Mouse (Mus musculus) liver, embryonic 15.5 days (tissue): ENCODE measurements around the gene Rusc2. TPM values are rescaled to one million over a fixed set of nuclear protein-coding genes. Genes with fewer than 3 reads are reported as not detected.

Source experiments
- ATAC-seq: fragments of 200-750 bp; cut with Nextera tagmentation; 2 replicates; pipeline ENCODE4 v1.8.0; 2017; ENCODE audit warnings: moderate number of reproducible peaks, mild to moderate bottlenecking, moderate library complexity; ENCODE audit not compliant: insufficient read depth
- H3K27ac ChIP-seq: fragments of 300-500 bp; sonication (generic); replicated peaks from 2 replicates; pipeline ENCODE4 v1.5.1; 2015; ENCODE audit warnings: mild to moderate bottlenecking, inconsistent platforms
- H3K27me3 ChIP-seq: fragments of 300-500 bp; sonication (generic); 2 replicates; pipeline ENCODE4 v1.6.1; 2015; ENCODE audit warnings: mild to moderate bottlenecking, inconsistent platforms
- H3K36me3 ChIP-seq: fragments of 300-500 bp; sonication (generic); replicated peaks from 2 replicates; pipeline ENCODE4 v1.6.1; 2015; ENCODE audit warnings: moderate library complexity, mild to moderate bottlenecking, inconsistent platforms
- H3K4me1 ChIP-seq: fragments of 300-500 bp; sonication (generic); replicated peaks from 2 replicates; pipeline ENCODE4 v1.6.1; 2015; ENCODE audit warnings: inconsistent platforms
- H3K4me2 ChIP-seq: fragments of 300-500 bp; sonication (generic); 2 replicates; pipeline ENCODE4 v1.6.1; 2015; ENCODE audit warnings: moderate library complexity, mild to moderate bottlenecking, inconsistent platforms
- H3K4me3 ChIP-seq: fragments of 300-500 bp; sonication (generic); replicated peaks from 2 replicates; pipeline ENCODE4 v1.5.1; 2015; ENCODE audit warnings: mild to moderate bottlenecking, inconsistent platforms
- H3K9ac ChIP-seq: fragments of 300-500 bp; sonication (generic); 2 replicates; pipeline ENCODE4 v1.6.1; 2015; ENCODE audit warnings: moderate library complexity, mild to moderate bottlenecking, inconsistent platforms
- H3K9me3 ChIP-seq: fragments of 300-500 bp; sonication (generic); replicated peaks from 2 replicates; pipeline ENCODE4 v1.6.1; 2016; ENCODE audit warnings: inconsistent platforms
- WGBS: fragments of 180-500 bp; shearing (Covaris S2); methylation state at CpG from one replicate; pipeline ENCODE4 v1.1.7; 2015; ENCODE audit warnings: mixed read lengths; ENCODE audit not compliant: insufficient replicate concordance; 5-methylcytosine and 5-hydroxymethylcytosine counted together
- polyA plus RNA-seq: library from polyadenylated mRNA; unstranded; fragments of >200 nt; fragmentation: Nextera tagmentation; extraction: Ambion mirVana; gene quantifications from 2 replicates; pipeline ENCODE4 v1.2.1, GENCODE M21; 2015

Gene Rusc2
- polyA plus RNA-seq, 1 experiment from 2014 or later: 1.4 TPM

- Histone ChIP-seq H3K27me3 (peaks cover 8% of the 10 kb centered on the region; the same call in 1 of the 2 replicates), H3K9ac (no peak overlapping the region), H3K9me3 (no peaks in the 10 kb centered on the region), H3K27ac (no peak overlapping the region), H3K4me2 (no peak overlapping the region), H3K4me3 (no peak overlapping the region), H3K4me1 (no peaks in the 10 kb centered on the region), H3K36me3 (no peaks in the 10 kb centered on the region)
- 44% methylated on average over 10 of the region's 10 CpGs for WGBS
- ATAC-seq: no peak
Observed at GRCm38 (mm10) chr4:43400976-43401375, 19.2 kb downstream of the Rusc2 start.

GRCm38 (mm10) chr4:43401486-43401885 lies 19.7 kb downstream of the Rusc2 start:
- H3K27me3 ChIP-seq: peaks cover 14% of the 10 kb centered on the region
- WGBS: 66% methylated on average over 10 of the region's 10 CpGs
- no peak for ATAC-seq
- no peak overlapping the region for H3K27ac ChIP-seq
- no peak overlapping the region for H3K9ac ChIP-seq
- H3K9me3 ChIP-seq: no peaks in the 10 kb centered on the region
- no peaks in the 10 kb centered on the region for H3K4me1 ChIP-seq
- H3K4me3 ChIP-seq: no peak overlapping the region
- no peak overlapping the region for H3K4me2 ChIP-seq
- no peaks in the 10 kb centered on the region for H3K36me3 ChIP-seq

- ATAC-seq: no peak
- no peak overlapping the region for H3K4me2 ChIP-seq
- H3K27me3 ChIP-seq: peaks cover 21% of the 10 kb centered on the region
- no peaks in the 10 kb centered on the region for H3K4me1 ChIP-seq
- no peaks in the 10 kb centered on the region for H3K36me3 ChIP-seq
- WGBS: 48% methylated on average over 9 of the region's 9 CpGs
- H3K9me3 ChIP-seq: no peaks in the 10 kb centered on the region
- H3K27ac ChIP-seq: no peak overlapping the region
- H3K4me3 ChIP-seq: no peak overlapping the region
- no peak overlapping the region for H3K9ac ChIP-seq
Observed at GRCm38 (mm10) chr4:43402212-43402611, 20.4 kb downstream of the Rusc2 start.

GRCm38 (mm10) chr4:43404697-43405096 lies 22.9 kb downstream of the Rusc2 start:
- WGBS: 70% methylated on average over 10 of the region's 10 CpGs
- no peak overlapping the region for H3K9ac ChIP-seq
- ATAC-seq: no peak

GRCm38 (mm10) chr4:43406162-43406971 lies 24.6 kb downstream of the Rusc2 start:
- H3K4me3 ChIP-seq: peak overlapping the region; percentile 20; the same call in 1 of the 2 replicates
- H3K4me2 ChIP-seq: peak overlapping the region; percentile 35
- peak; percentile 52; the same call in 1 of the 2 replicates for ATAC-seq
- H3K27me3 ChIP-seq: peaks cover 30% of the 10 kb centered on the region
- H3K36me3 ChIP-seq: no peaks in the 10 kb centered on the region
- no peak overlapping the region for H3K9ac ChIP-seq
- no peaks in the 10 kb centered on the region for H3K4me1 ChIP-seq
- 3% methylated on average over 28 of the region's 28 CpGs for WGBS
- H3K27ac ChIP-seq: no peak overlapping the region
- H3K9me3 ChIP-seq: no peaks in the 10 kb centered on the region

More at GRCm38 (mm10) chr4:43404697-43405096, 22.9 kb downstream of the Rusc2 start:
- Histone ChIP-seq H3K27ac (no peak overlapping the region), H3K27me3 (peaks cover 30% of the 10 kb centered on the region), H3K4me3 (no peak overlapping the region), H3K4me2 (no peak overlapping the region), H3K36me3 (no peaks in the 10 kb centered on the region), H3K4me1 (no peaks in the 10 kb centered on the region), H3K9me3 (no peaks in the 10 kb centered on the region)

- Histone ChIP-seq H3K4me2 (no peak overlapping the region), H3K27ac (no peak overlapping the region), H3K4me3 (no peak overlapping the region), H3K27me3 (peaks cover 30% of the 10 kb centered on the region), H3K9me3 (no peaks in the 10 kb centered on the region), H3K9ac (no peak overlapping the region), H3K4me1 (no peaks in the 10 kb centered on the region), H3K36me3 (no peaks in the 10 kb centered on the region)
- no peak for ATAC-seq
- 54% methylated on average over 12 of the region's 12 CpGs for WGBS
Observed at GRCm38 (mm10) chr4:43407071-43407920, 25.5 kb downstream of the Rusc2 start.

- Histone ChIP-seq H3K4me2 (no peak overlapping the region), H3K27ac (no peak overlapping the region), H3K27me3 (no peaks in the 10 kb centered on the region), H3K9me3 (no peaks in the 10 kb centered on the region), H3K4me1 (peaks cover 3% of the 10 kb centered on the region; the same call in 1 of the 2 replicates), H3K4me3 (no peak overlapping the region), H3K36me3 (no peaks in the 10 kb centered on the region), H3K9ac (no peak overlapping the region)
- WGBS: 76% methylated on average over 14 of the region's 14 CpGs
- no peak for ATAC-seq
Observed at GRCm38 (mm10) chr4:43414761-43415160, 33.0 kb downstream of the Rusc2 start.

- Histone ChIP-seq H3K36me3 (no peaks in the 10 kb centered on the region), H3K4me1 (peaks cover 8% of the 10 kb centered on the region; the same call in 1 of the 2 replicates), H3K27me3 (no peaks in the 10 kb centered on the region), H3K4me3 (no peak overlapping the region), H3K4me2 (no peak overlapping the region), H3K9me3 (no peaks in the 10 kb centered on the region), H3K9ac (no peak overlapping the region), H3K27ac (no peak overlapping the region)
- 77% methylated on average over 29 of the region's 29 CpGs for WGBS
- ATAC-seq: no peak
Observed at GRCm38 (mm10) chr4:43415221-43416070, 33.7 kb downstream of the Rusc2 start.

- no peak overlapping the region for H3K4me3 ChIP-seq
- ATAC-seq: no peak
Observed at GRCm38 (mm10) chr4:43416071-43416490, 34.3 kb downstream of the Rusc2 start.

GRCm38 (mm10) chr4:43417269-43418062 lies 35.7 kb downstream of the Rusc2 start:
- Histone ChIP-seq H3K4me2 (no peak overlapping the region), H3K9ac (no peak overlapping the region), H3K27me3 (no peaks in the 10 kb centered on the region), H3K27ac (no peak overlapping the region; the same call in 1 of the 2 replicates), H3K9me3 (no peaks in the 10 kb centered on the region), H3K4me1 (peaks cover 10% of the 10 kb centered on the region; the same call in 1 of the 2 replicates), H3K36me3 (0 out of 2 replicates have a peak, but pooled peaks cover 6% of the 10 kb centered on the region), H3K4me3 (no peak overlapping the region)
- 43% methylated on average over 16 of the region's 16 CpGs for WGBS
- peak; percentile 47; the same call in 1 of the 2 replicates for ATAC-seq

More at GRCm38 (mm10) chr4:43416071-43416490, 34.3 kb downstream of the Rusc2 start:
- Histone ChIP-seq H3K4me2 (no peak overlapping the region), H3K36me3 (no peaks in the 10 kb centered on the region), H3K27me3 (no peaks in the 10 kb centered on the region), H3K9ac (no peak overlapping the region), H3K27ac (no peak overlapping the region), H3K4me1 (peaks cover 10% of the 10 kb centered on the region; the same call in 1 of the 2 replicates), H3K9me3 (no peaks in the 10 kb centered on the region)
- WGBS: 82% methylated on average over 22 of the region's 22 CpGs
